Mouse (Mus musculus) bone marrow macrophage, adult 2 months (primary cell): Measurements from ENCODE around the gene Itih4. TPM values are rescaled to one million over a fixed set of nuclear protein-coding genes. Genes with fewer than 3 reads are reported as not detected.

Experiments
- H3K27ac ChIP-seq: 2 replicates; pipeline ENCODE4 v1.5.1; 2012; ENCODE audit warnings: low read depth, low read length; ENCODE audit not compliant: insufficient read depth
- H3K4me1 ChIP-seq: 2 replicates; pipeline ENCODE4 v1.6.1; 2012; ENCODE audit warnings: low read length; ENCODE audit not compliant: control insufficient read depth, insufficient read depth
- H3K4me3 ChIP-seq: 2 replicates; pipeline ENCODE4 v1.5.1; 2012; ENCODE audit warnings: mild to moderate bottlenecking, low read length, moderate library complexity; ENCODE audit not compliant: insufficient read depth
- CTCF ChIP-seq: IDR thresholded peaks from 2 replicates; pipeline ENCODE4 v1.5.1; 2012; ENCODE audit warnings: low read depth, mild to moderate bottlenecking, low read length, moderate library complexity
- POLR2A ChIP-seq: IDR thresholded peaks from 2 replicates; pipeline ENCODE4 v1.6.1; 2012; ENCODE audit warnings: mild to moderate bottlenecking, low read depth, low read length, borderline replicate concordance
- polyA plus RNA-seq: library from polyadenylated mRNA; stranded (reverse); fragments of >200 nt; gene quantifications from 2 replicates; pipeline ENCODE4 v1.2.4, GENCODE M21; 2012; ENCODE audit not compliant: missing spikeins, insufficient read depth, insufficient read length

Gene Itih4
- polyA plus RNA-seq, 1 experiment, result not detected

- Histone ChIP-seq H3K4me1 (peaks cover 22% of the 10 kb centered on the region), H3K27ac (no peak within 1 kb of the TSS), H3K4me3 (no peak within 1 kb of the TSS)
- TF ChIP-seq POLR2A (no peak), CTCF (no peak)
Measured at GRCm38 (mm10) chr14:30878958-30879571, 7.2 kb upstream of the Itih4 start, which contains the start of gene Mustn1. Gene Mustn1, plus strand, starts transcription at chr14:30879200.

GRCm38 (mm10) chr14:30879794-30880193 lies 6.5 kb upstream of the Itih4 start:
- TF ChIP-seq POLR2A, result no peak
- no peak for TF ChIP-seq CTCF
- Histone ChIP-seq H3K4me1 (peaks cover 22% of the 10 kb centered on the region), H3K27ac (no peak overlapping the region), H3K4me3 (no peak overlapping the region)

- no peak overlapping the region for H3K4me3 ChIP-seq
Measured at GRCm38 (mm10) chr14:30880251-30880650, 6.0 kb upstream of the Itih4 start.

GRCm38 (mm10) chr14:30880811-30881717 lies 5.2 kb upstream of the Itih4 start:
- H3K4me1 ChIP-seq, result peaks cover 12% of the 10 kb centered on the region
- no peak overlapping the region for H3K4me3 ChIP-seq
- TF ChIP-seq CTCF, result no peak
- no peak for TF ChIP-seq POLR2A
- no peak overlapping the region for H3K27ac ChIP-seq

More at GRCm38 (mm10) chr14:30880251-30880650, 6.0 kb upstream of the Itih4 start:
- H3K4me1 ChIP-seq, result peaks cover 20% of the 10 kb centered on the region
- TF ChIP-seq POLR2A (no peak), CTCF (no peak)
- no peak overlapping the region for H3K27ac ChIP-seq

- Histone ChIP-seq H3K4me1 (peaks cover 5% of the 10 kb centered on the region; the same call in 1 of the 2 replicates), H3K27ac (no peak overlapping the region), H3K4me3 (no peak overlapping the region)
- no peak for TF ChIP-seq CTCF
- no peak for TF ChIP-seq POLR2A
Measured at GRCm38 (mm10) chr14:30881718-30882108, 4.6 kb upstream of the Itih4 start.

- Histone ChIP-seq H3K4me1 (peaks cover 11% of the 10 kb centered on the region), H3K4me3 (no peak overlapping the region), H3K27ac (no peak overlapping the region)
- no peak for TF ChIP-seq CTCF
- no peak for TF ChIP-seq POLR2A
Measured at GRCm38 (mm10) chr14:30885298-30885697, 978 bp upstream of the Itih4 start.

GRCm38 (mm10) chr14:30888271-30888732 lies 2.0 kb downstream of the Itih4 start:
- Histone ChIP-seq H3K4me1 (peaks cover 11% of the 10 kb centered on the region), H3K4me3 (no peak overlapping the region), H3K27ac (no peak overlapping the region)
- TF ChIP-seq POLR2A (no peak), CTCF (peak; percentile 51)

GRCm38 (mm10) chr14:30899972-30900371 lies 13.7 kb downstream of the Itih4 start:
- TF ChIP-seq POLR2A, result no peak
- TF ChIP-seq CTCF, result no peak
- no peak overlapping the region for H3K27ac ChIP-seq
- H3K4me3 ChIP-seq, result no peak overlapping the region
- peaks cover 5% of the 10 kb centered on the region for H3K4me1 ChIP-seq

- TF ChIP-seq CTCF (no peak), POLR2A (no peak)
- no peak overlapping the region for H3K4me3 ChIP-seq
- no peak overlapping the region for H3K27ac ChIP-seq
- H3K4me1 ChIP-seq, result peaks cover 14% of the 10 kb centered on the region
Measured at GRCm38 (mm10) chr14:30902628-30903027, 16.4 kb downstream of the Itih4 start.

- Histone ChIP-seq H3K27ac (no peak overlapping the region), H3K4me1 (peaks cover 16% of the 10 kb centered on the region), H3K4me3 (no peak overlapping the region)
- TF ChIP-seq CTCF (no peak), POLR2A (no peak)
Measured at GRCm38 (mm10) chr14:30903036-30903435, 16.8 kb downstream of the Itih4 start.
